Mouse (Mus musculus) heart, adult 8-10 months (tissue): ENCODE results near the gene Ifi47. TPM values are rescaled to one million over a fixed set of nuclear protein-coding genes. Genes with fewer than 3 reads are reported as not detected.
A peak's percentile ranks its signal among the peaks of the same experiment; 100 is the strongest.
"Not testable (repeated sequence)": the region's sequence is repeated elsewhere in the genome, so short reads cannot be mapped to it uniquely, and the experiment has no call there.

Experiments used
- DNase-seq: peaks from one replicate; pipeline ENCODE4 v3.0.0; 2022; ENCODE audit warnings: low spot score
- total RNA-seq, 4 experiments: library from RNA; stranded (reverse); gene quantifications; 2 replicates each; pipeline ENCODE4 v1.2.4; 2022

Gene Ifi47
- 1 to 10 TPM; 2.2 to 3.0 (median 2.7) TPM for total RNA-seq

- peak; percentile 75 for DNase-seq
These were observed at the start of gene Ifi47 for GRCm38 (mm10) chr11:49076001-49076757. Gene Ifi47, plus strand, starts transcription at chr11:49076587.

DNA sequence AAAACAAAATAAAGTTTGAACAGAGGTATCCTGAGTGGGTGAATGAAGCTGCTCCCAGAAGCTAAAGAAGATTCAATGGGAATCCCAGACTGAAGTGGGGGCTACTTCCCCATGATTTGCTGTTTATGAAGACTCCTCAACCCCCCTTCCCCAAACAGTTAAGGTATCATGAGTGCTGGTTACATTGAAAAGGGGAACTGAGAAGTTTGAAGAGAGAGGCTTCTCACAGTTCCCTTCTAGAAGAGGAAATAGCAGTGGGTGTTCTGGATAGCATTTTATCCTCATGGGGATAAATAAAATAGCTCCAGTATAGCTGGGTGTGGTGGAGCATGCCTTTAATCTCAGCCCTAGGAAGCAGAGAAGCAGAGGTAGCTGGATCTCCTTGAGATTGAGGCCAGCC is 26.3 kb upstream of the Ifi47 start:
- DNase-seq = not testable (repeated sequence)

GRCm38 (mm10) chr11:49051093-49051891 is 25.1 kb upstream of the Ifi47 start, which contains the start of gene 9930111J21Rik2:
Gene 9930111J21Rik2, minus strand, starts transcription at chr11:49051242.
- not testable (repeated sequence) for DNase-seq

- not testable (repeated sequence) for DNase-seq
These were observed 24.5 kb upstream of the Ifi47 start for GRCm38 (mm10) chr11:49051894-49052293.

DNA sequence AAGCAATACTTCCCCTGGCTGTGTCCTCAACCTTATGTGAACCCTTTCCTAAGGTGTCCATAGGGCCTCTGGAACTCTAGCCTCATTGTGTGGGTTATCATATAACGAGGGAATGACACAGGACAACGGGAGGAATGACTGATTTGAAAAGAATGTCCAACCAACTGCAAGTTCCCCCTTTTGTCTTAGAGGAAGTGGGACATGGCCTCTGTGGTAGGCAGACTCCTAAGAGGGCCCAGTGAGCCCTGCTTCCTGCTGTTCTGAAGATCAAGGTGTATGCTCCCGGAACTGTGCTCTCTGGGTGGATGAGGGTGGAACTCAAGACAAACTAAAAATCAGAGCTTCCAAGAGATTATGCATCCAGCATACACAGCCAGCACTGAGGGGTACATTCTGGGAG is 16.3 kb upstream of the Ifi47 start:
- DNase-seq = not testable (repeated sequence)

- not testable (repeated sequence) for DNase-seq
These were observed 14.5 kb upstream of the Ifi47 start for GRCm38 (mm10) chr11:49061865-49062264.

GRCm38 (mm10) chr11:49063713-49064469 is 12.5 kb upstream of the Ifi47 start, which contains the start of gene Tgtp2:
Gene Tgtp2, minus strand, starts transcription at chr11:49064206.
- not testable (repeated sequence) for DNase-seq

- no peak for DNase-seq
These were observed 8.0 kb upstream of the Ifi47 start for GRCm38 (mm10) chr11:49068358-49068757.

DNA sequence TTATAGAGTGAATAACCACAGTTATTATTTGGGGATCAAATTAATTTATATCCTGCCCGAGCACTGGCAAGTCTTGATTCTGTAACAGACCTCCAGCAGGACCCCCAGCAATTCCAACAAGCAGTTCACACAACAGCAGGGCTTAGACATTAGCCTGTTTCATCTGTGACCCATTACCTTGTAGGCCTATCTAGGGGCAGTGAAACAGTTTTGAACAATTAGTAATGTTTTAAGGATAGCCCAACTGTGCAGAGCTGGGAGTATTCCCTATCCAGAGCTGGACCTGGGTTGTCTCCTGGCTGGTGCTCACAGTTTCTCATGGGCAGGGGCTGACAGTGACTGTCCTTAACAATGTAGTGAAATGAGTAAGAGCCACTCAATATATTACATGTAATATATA is 625 bp downstream of the Ifi47 start:
- DNase-seq = no peak

GRCm38 (mm10) chr11:49078719-49079118 is 2.3 kb downstream of the Ifi47 start:
- no peak for DNase-seq

- DNase-seq = no peak
These were observed 4.2 kb downstream of the Ifi47 start for GRCm38 (mm10) chr11:49080636-49081035.

- no peak for DNase-seq
These were observed 5.0 kb downstream of the Ifi47 start for GRCm38 (mm10) chr11:49081356-49081755.

DNA sequence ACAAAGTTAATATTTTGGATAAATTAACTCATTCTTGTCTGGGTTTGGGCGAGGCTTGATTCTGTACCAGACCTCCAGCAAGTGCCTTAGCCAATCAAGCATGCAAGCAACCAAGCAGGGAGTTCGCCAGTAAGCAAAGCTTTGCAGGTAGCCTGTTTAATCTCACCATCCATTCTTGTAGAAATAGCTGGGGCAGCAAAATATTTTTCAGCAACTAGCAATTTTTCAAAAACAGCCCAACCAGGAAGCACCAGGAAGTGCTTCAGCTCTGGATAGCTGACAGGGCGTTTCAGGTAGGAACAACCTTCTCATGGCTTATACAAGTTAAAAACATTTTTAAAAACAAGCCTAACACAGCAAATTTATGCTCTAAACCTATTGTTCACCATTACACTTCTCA is 5.5 kb downstream of the Ifi47 start:
- DNase-seq = no peak

DNA sequence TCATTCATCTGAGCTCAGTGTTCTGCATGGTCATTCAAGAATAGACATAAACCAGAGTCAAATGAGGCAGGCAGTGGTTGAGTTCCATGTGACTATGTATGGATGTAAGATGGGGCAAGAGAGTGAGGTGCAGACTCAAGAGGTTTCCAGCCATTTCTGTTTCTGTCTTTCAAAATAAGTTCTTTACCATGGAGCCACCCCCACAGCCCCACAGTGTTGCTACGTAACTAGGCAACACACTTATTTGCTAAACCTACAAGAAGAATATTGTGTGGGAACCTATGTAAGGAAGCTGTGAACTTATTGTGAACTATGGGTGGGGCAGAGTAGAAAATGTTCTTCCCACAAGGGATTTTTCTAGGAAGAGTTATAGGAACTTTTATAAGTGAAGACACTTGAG is 6.8 kb downstream of the Ifi47 start:
- DNase-seq = no peak

DNA sequence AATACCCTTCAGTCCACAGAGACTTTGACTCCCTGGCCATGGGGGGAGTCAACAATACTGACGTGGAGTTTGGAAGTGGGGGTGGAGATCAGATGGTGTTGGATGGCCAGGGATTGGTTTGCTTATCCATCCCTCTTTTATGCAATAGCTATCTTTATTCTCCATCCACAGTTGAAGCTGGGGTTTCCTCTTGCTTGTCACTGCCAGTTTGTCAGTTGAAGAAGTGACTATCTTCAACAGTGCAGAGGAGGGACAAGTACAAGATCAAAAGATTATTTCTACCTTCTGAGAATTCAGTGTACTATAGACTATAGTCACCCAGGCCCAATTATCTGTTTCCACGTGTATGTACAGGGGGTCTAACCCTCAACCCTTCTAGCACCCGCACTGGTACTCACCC is 7.4 kb downstream of the Ifi47 start:
- DNase-seq = no peak

- no peak for DNase-seq
These were observed 8.0 kb downstream of the Ifi47 start for GRCm38 (mm10) chr11:49084385-49084784.

- DNase-seq = no peak
These were observed 8.5 kb downstream of the Ifi47 start for GRCm38 (mm10) chr11:49084875-49085274.

- no peak for DNase-seq
These were observed 10.5 kb downstream of the Ifi47 start for GRCm38 (mm10) chr11:49086858-49087361.

- DNase-seq = no peak
These were observed 11.6 kb downstream of the Ifi47 start for GRCm38 (mm10) chr11:49087830-49088616.

DNA sequence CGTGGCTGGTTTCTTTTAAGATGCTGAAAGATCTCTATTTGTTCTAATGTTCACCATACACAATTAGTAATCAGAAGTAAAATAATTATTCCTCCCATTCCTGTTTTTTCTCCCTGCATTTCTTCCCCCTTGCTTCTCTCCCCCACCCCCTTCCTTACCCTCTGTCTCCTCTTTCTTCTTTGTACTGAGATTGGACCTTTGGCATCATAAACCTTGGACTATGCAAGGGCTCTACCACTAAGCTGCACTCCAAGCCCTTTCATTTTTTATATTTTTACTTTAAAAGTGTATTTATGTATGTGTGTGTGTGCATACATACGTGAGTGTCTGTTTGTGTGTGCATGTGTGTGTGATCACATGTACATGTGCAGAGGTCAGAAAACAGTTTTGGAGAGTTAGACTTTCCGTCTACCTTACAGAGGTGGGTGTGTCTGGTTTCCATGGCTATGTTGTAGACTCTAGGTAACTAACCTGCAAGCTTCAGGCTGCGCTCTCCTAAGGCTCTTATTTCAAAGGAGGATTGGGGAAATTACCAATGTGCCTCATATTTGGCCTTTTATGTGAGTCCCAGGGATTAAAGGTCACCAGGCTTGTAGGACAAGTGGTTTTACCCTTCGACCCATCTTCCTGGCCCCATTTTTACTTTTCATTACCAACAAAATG is 12.7 kb downstream of the Ifi47 start:
- no peak for DNase-seq
